Mouse (Mus musculus): ENCODE results near the gene Ddx20. TPM values are rescaled to one million over a fixed set of nuclear protein-coding genes. Genes with fewer than 3 reads are reported as not detected.
A peak's percentile ranks its signal among the peaks of the same experiment; 100 is the strongest.

Gene Ddx20
- 100 and 115 TPM in 2 replicates for polyA plus RNA-seq (2012; rRNA removed)

DNA sequence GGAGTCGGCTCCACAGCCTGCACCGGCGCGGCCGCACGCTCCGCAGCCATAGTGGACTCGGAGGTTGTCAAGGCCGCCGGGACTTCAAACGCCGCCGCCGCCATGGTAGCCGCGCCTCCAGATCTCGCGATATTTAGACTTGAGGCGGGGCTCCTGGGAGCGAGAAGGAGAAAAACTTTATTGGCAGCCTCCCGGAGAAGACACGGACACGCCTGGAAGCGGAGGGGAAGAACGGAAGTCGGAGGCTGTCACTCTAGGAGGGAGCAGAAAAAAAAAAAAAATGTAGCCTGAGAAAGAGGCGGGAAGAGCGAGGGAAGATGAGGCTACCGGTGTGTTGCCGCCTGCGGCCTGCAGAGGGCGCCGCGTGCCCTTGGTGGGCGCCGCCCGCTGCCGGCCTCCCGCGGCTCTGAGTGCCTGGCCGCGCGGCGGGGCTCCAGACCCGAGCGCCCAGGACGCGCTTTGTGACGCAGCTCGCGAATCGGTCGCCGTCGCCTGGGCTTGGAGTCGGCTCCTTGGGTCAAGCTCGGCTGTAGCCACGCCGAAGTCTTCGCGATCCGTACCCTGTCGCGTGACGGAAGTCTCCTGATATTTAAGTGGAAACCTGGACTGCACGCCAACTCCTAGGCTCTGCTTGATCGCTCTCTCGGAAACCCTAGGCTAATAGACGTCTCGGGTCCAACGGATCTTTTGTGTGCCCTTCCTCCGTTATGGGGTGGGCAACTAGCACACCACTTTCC is at the start of gene Ddx20:
Gene Ddx20, minus strand, starts transcription at position 251 of the 737 bp plus-strand sequence.
- no peaks in the 10 kb centered on the region for H3K27me3 ChIP-seq (ENCODE audit: control insufficient read depth, insufficient read depth, low read length)
- peak; percentile 78 for TF ChIP-seq CTCF (IDR thresholded peaks at IDR 0.05; ENCODE audit: control insufficient read depth, insufficient read depth, insufficient replicate concordance, low read depth, low read length)
- TF ChIP-seq POLR2A (IDR thresholded peaks at IDR 0.05; ENCODE audit: control insufficient read depth, low read depth, low read length) = peak; percentile 83
- H3K4me1 ChIP-seq (ENCODE audit: control insufficient read depth, insufficient read depth, low read length) = peaks cover 5% of the 10 kb centered on the region; the same call in 1 of the 2 replicates
- no peaks in the 10 kb centered on the region; the same call in 1 of the 2 replicates for H3K36me3 ChIP-seq (ENCODE audit: control insufficient read depth, insufficient read depth, low read length)
- peak within 1 kb of the TSS; percentile 91 for H3K27ac ChIP-seq (ENCODE audit: control insufficient read depth, insufficient read depth, low read depth, low read length)
- peak within 1 kb of the TSS; percentile 93 for H3K4me3 ChIP-seq (ENCODE audit: control insufficient read depth, low read depth, low read length)

DNA sequence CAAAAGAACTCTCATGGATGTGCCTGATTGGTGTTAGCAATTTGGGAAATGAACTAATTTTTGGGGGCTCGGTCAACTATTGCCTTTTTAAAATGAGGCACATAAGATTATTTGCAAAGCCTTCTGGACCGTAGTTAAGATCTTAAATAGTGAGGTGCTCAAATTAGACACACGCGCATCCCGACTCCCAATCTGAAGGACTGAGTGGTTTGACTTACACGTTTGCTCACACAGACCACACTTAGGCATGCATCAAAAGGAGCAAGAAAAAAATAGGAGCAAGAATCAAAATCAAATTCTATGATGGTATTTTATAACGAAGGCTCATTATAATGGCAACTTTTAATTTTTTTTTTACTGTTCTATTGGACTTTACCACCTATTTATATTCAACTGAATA is 49.7 kb upstream of the Ddx20 start:
- H3K4me1 ChIP-seq (ENCODE audit: control insufficient read depth, insufficient read depth, low read length) = no peaks in the 10 kb centered on the region
- TF ChIP-seq CTCF (IDR thresholded peaks at IDR 0.05; ENCODE audit: control insufficient read depth, insufficient read depth, insufficient replicate concordance, low read depth, low read length) (no peak), POLR2A (IDR thresholded peaks at IDR 0.05; ENCODE audit: control insufficient read depth, low read depth, low read length) (no peak)
- H3K27ac ChIP-seq (ENCODE audit: control insufficient read depth, insufficient read depth, low read depth, low read length) = no peak overlapping the region

DNA sequence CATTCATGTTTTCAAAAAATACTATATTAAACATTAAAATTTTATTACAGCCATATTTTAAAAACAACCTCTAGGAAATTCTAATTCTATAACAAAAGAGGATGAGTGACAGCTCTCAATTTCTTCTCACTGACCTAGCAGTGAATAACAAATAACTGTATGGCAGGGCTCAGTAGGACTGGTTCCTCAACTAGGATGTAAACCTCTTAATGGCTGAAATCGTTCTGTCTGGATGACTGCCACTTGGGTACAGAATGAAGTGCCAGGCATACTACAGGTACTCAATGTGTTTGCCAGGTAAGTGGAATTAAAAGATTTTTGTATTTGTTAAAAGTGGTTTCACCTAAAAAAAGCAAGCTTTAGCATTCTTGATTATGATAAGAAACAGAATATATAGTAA is 48.8 kb upstream of the Ddx20 start:
- no peak overlapping the region for H3K4me3 ChIP-seq (ENCODE audit: control insufficient read depth, low read depth, low read length)
- TF ChIP-seq CTCF (IDR thresholded peaks at IDR 0.05; ENCODE audit: control insufficient read depth, insufficient read depth, insufficient replicate concordance, low read depth, low read length) = no peak
- no peak for TF ChIP-seq POLR2A (IDR thresholded peaks at IDR 0.05; ENCODE audit: control insufficient read depth, low read depth, low read length)
- H3K36me3 ChIP-seq (ENCODE audit: control insufficient read depth, insufficient read depth, low read length) = peaks cover 2% of the 10 kb centered on the region; the same call in 1 of the 2 replicates
- no peaks in the 10 kb centered on the region for H3K4me1 ChIP-seq (ENCODE audit: control insufficient read depth, insufficient read depth, low read length)
- no peak overlapping the region for H3K27ac ChIP-seq (ENCODE audit: control insufficient read depth, insufficient read depth, low read depth, low read length)
- no peaks in the 10 kb centered on the region for H3K27me3 ChIP-seq (ENCODE audit: control insufficient read depth, insufficient read depth, low read length)

More for the DNA sequence above, 49.7 kb upstream of the Ddx20 start:
- Histone ChIP-seq H3K27me3 (ENCODE audit: control insufficient read depth, insufficient read depth, low read length) (no peaks in the 10 kb centered on the region), H3K36me3 (ENCODE audit: control insufficient read depth, insufficient read depth, low read length) (peaks cover 2% of the 10 kb centered on the region; the same call in 1 of the 2 replicates), H3K4me3 (ENCODE audit: control insufficient read depth, low read depth, low read length) (no peak overlapping the region)

DNA sequence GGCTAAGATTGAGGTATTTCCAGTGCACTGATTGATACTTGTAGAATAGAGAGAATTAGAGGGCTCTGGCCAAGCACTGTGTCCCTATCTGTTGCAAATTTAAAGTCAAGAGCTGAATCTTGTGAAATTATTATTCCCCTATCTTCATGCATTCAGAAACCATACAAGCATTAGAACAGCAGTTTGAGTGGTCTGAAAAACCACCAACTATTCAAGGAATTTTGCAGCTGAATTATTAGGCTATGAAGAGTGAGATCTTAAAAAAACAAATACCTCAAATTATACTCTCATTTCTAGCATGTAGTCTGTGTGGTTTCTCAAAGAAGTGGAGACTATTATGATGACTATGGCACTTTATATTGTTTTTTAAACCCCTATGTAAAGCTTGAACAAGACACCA is 47.9 kb upstream of the Ddx20 start:
- Histone ChIP-seq H3K27me3 (ENCODE audit: control insufficient read depth, insufficient read depth, low read length) (no peaks in the 10 kb centered on the region), H3K27ac (ENCODE audit: control insufficient read depth, insufficient read depth, low read depth, low read length) (no peak overlapping the region), H3K36me3 (ENCODE audit: control insufficient read depth, insufficient read depth, low read length) (peaks cover 2% of the 10 kb centered on the region; the same call in 1 of the 2 replicates), H3K4me1 (ENCODE audit: control insufficient read depth, insufficient read depth, low read length) (no peaks in the 10 kb centered on the region), H3K4me3 (ENCODE audit: control insufficient read depth, low read depth, low read length) (no peak overlapping the region)
- TF ChIP-seq CTCF (IDR thresholded peaks at IDR 0.05; ENCODE audit: control insufficient read depth, insufficient read depth, insufficient replicate concordance, low read depth, low read length) (no peak), POLR2A (IDR thresholded peaks at IDR 0.05; ENCODE audit: control insufficient read depth, low read depth, low read length) (no peak)

DNA sequence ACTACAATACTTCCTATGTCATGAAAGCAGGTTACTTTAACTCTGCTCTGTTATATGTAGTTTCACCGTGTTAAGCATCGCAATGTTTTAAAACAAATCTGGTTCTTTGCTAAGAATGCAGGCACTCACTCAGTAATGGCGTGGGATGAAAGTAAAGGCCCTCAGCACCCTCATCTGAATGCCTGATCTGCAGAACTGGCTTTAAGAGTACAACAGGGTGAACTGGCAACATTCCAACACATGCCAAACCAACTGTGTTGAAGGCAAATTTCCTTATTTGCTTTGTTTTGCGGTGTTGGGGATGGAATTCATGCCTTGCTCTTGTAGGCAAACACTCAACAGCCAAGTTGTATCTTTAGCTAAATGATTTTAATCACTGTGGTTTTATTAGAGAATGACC is 46.2 kb upstream of the Ddx20 start:
- Histone ChIP-seq H3K36me3 (ENCODE audit: control insufficient read depth, insufficient read depth, low read length) (peaks cover 2% of the 10 kb centered on the region; the same call in 1 of the 2 replicates), H3K27me3 (ENCODE audit: control insufficient read depth, insufficient read depth, low read length) (no peaks in the 10 kb centered on the region), H3K4me1 (ENCODE audit: control insufficient read depth, insufficient read depth, low read length) (no peaks in the 10 kb centered on the region), H3K4me3 (ENCODE audit: control insufficient read depth, low read depth, low read length) (no peak overlapping the region), H3K27ac (ENCODE audit: control insufficient read depth, insufficient read depth, low read depth, low read length) (no peak overlapping the region)
- TF ChIP-seq POLR2A (IDR thresholded peaks at IDR 0.05; ENCODE audit: control insufficient read depth, low read depth, low read length) (no peak), CTCF (IDR thresholded peaks at IDR 0.05; ENCODE audit: control insufficient read depth, insufficient read depth, insufficient replicate concordance, low read depth, low read length) (no peak)

DNA sequence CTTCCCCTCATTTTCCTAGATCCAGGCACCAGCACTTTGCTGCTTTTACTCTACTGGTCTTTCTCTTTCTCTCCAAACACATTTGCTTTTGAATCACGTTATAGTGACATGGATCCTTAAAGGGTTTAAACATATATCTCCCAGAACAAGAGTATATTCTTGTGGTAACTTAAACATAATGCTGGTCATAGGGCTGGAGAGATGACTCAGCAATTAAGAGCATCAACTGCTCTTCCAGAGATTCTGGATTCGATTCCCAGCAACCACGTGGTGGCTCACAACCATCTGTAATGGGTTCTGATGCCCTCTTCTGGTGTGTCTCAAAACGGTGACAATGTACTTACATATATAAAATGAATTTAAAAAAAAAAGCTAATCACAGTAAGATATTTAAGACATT is 45.0 kb upstream of the Ddx20 start:
- Histone ChIP-seq H3K27me3 (ENCODE audit: control insufficient read depth, insufficient read depth, low read length) (no peaks in the 10 kb centered on the region), H3K36me3 (ENCODE audit: control insufficient read depth, insufficient read depth, low read length) (peaks cover 2% of the 10 kb centered on the region; the same call in 1 of the 2 replicates), H3K4me3 (ENCODE audit: control insufficient read depth, low read depth, low read length) (no peak overlapping the region), H3K4me1 (ENCODE audit: control insufficient read depth, insufficient read depth, low read length) (no peaks in the 10 kb centered on the region), H3K27ac (ENCODE audit: control insufficient read depth, insufficient read depth, low read depth, low read length) (no peak overlapping the region)
- no peak for TF ChIP-seq POLR2A (IDR thresholded peaks at IDR 0.05; ENCODE audit: control insufficient read depth, low read depth, low read length)
- no peak for TF ChIP-seq CTCF (IDR thresholded peaks at IDR 0.05; ENCODE audit: control insufficient read depth, insufficient read depth, insufficient replicate concordance, low read depth, low read length)

DNA sequence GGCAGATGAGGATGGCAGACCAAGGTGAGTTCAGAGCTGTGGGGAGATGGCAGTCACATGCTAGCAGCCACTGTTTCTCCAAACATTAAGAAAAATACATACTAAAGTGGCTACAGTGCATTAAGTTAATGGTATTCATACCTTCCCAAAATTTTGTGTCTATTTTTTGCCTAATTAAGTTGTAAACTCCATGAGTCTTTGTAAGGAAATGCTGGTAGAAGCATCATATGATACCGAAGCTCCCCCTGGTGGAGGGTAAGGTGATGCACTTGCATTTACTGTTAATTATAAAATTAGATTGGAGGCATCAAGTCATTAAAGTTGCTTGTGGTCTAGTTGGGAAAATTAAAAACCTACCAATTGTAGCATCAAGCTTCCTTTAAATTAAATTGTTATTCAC is 38.7 kb upstream of the Ddx20 start:
- Histone ChIP-seq H3K4me1 (ENCODE audit: control insufficient read depth, insufficient read depth, low read length) (no peaks in the 10 kb centered on the region), H3K27me3 (ENCODE audit: control insufficient read depth, insufficient read depth, low read length) (no peaks in the 10 kb centered on the region), H3K27ac (ENCODE audit: control insufficient read depth, insufficient read depth, low read depth, low read length) (no peak overlapping the region), H3K36me3 (ENCODE audit: control insufficient read depth, insufficient read depth, low read length) (no peaks in the 10 kb centered on the region), H3K4me3 (ENCODE audit: control insufficient read depth, low read depth, low read length) (no peak overlapping the region)
- TF ChIP-seq POLR2A (IDR thresholded peaks at IDR 0.05; ENCODE audit: control insufficient read depth, low read depth, low read length) = no peak
